10 mouse cellular contexts compared by ENCODE assay signal in genomic region chr2:155583927-155584530, GRCm38 (mm10). TPM values are rescaled to one million over a fixed set of nuclear protein-coding genes. Genes with fewer than 3 reads are reported as not detected.
DNase-seq lines count a peak whose midpoint lies in the region; ATAC-seq and TF ChIP-seq lines count a peak whose summit lies in the region.
"Had no signal": no experiment of that assay in that cellular context is flagged by ENCODE, and none has a peak within 500 bp of the region (broad histone marks: within the 10 kb centered on the region; RNA-seq: fewer than 3 reads in every experiment).

No protein-coding gene starts in this region.

- TF ChIP-seq CTCF in cerebellum, adult 2 months (IDR thresholded peaks at IDR 0.05; ENCODE audit: borderline replicate concordance, insufficient read depth, low read depth, low read length): peak; percentile 96

- no peak overlapping the region for H3K4me3 ChIP-seq in hindbrain, embryonic 10.5 days
- no peak overlapping the region for H3K4me3 ChIP-seq in hindbrain, embryonic 12.5 days
- H3K4me3 ChIP-seq in cerebellum, adult 2 months (replicated peaks; ENCODE audit: insufficient read depth, low read depth, low read length): no peak overlapping the region
- H3K4me3 ChIP-seq: embryonic facial prominence, embryonic 12.5 days had no signal

- no peak for ATAC-seq in hindbrain, embryonic 12.5 days (ENCODE audit: low FRiP score)

- H3K4me1 ChIP-seq in hindbrain, embryonic 10.5 days (replicated peaks): peaks cover 5% of the 10 kb centered on the region; the same call in 1 of the 2 replicates
- H3K4me1 ChIP-seq in hindbrain, embryonic 12.5 days: no peaks in the 10 kb centered on the region
- no peaks in the 10 kb centered on the region for H3K4me1 ChIP-seq in cerebellum, adult 2 months (ENCODE audit: control insufficient read depth, insufficient read depth, low read length)
- H3K4me1 ChIP-seq: embryonic facial prominence, embryonic 12.5 days had no signal

- WGBS in hindbrain, embryonic 10.5 days: 42% methylated on average over 5 of the region's 5 CpGs
- WGBS in hindbrain, embryonic 12.5 days: 43% methylated on average over 5 of the region's 5 CpGs
- 44% methylated on average over 5 of the region's 5 CpGs for WGBS in cerebellum, adult 2 months

- H3K4me2 ChIP-seq in hindbrain, embryonic 12.5 days (replicated peaks): no peak overlapping the region
- H3K4me2 ChIP-seq: embryonic facial prominence, embryonic 12.5 days had no signal

- no peak overlapping the region for H3K27ac ChIP-seq in hindbrain, embryonic 10.5 days
- H3K27ac ChIP-seq in hindbrain, embryonic 12.5 days: no peak overlapping the region
- no peak overlapping the region for H3K27ac ChIP-seq in cerebellum, adult 2 months (ENCODE audit: insufficient read depth, low read length)
- H3K27ac ChIP-seq: embryonic facial prominence, embryonic 12.5 days; macrophage had no signal

- no peaks in the 10 kb centered on the region for H3K36me3 ChIP-seq in hindbrain, embryonic 10.5 days
- H3K36me3 ChIP-seq in hindbrain, embryonic 12.5 days: no peaks in the 10 kb centered on the region
- H3K36me3 ChIP-seq: embryonic facial prominence, embryonic 12.5 days had no signal

- no peaks in the 10 kb centered on the region for H3K9me3 ChIP-seq in hindbrain, embryonic 10.5 days
- H3K9me3 ChIP-seq in hindbrain, embryonic 12.5 days (replicated peaks): no peaks in the 10 kb centered on the region
- H3K9me3 ChIP-seq: embryonic facial prominence, embryonic 12.5 days had no signal

- no peak for TF ChIP-seq POLR2A in cerebellum, adult 2 months (IDR thresholded peaks at IDR 0.05; ENCODE audit: borderline replicate concordance, insufficient read depth, low read length)

- H3K27me3 ChIP-seq in hindbrain, embryonic 10.5 days (ENCODE audit: insufficient read depth, poor library complexity, severe bottlenecking): no peaks in the 10 kb centered on the region
- no peaks in the 10 kb centered on the region for H3K27me3 ChIP-seq in hindbrain, embryonic 12.5 days
- H3K27me3 ChIP-seq in cerebellum, adult 2 months (ENCODE audit: control insufficient read depth, insufficient read depth, low read length): no peaks in the 10 kb centered on the region
- H3K27me3 ChIP-seq: embryonic facial prominence, embryonic 12.5 days had no signal

- peak; percentile 62 for DNase-seq in hindbrain, embryonic 10.5 days (ENCODE audit: low spot score)
- peak; percentile 77 for DNase-seq in ES-CJ7 (ENCODE audit: low read depth, low spot score)
- peak; percentile 64 to 66 for DNase-seq in cerebellum, adult 2 months
- peak; percentile 19 to 34 for DNase-seq in gastrocnemius, adult 8-10 months (ENCODE audit: low spot score in 2 of 2)
- peak; percentile 80 to 88 for DNase-seq in kidney, postnatal 36 days
- DNase-seq in lung, postnatal 10 days: peak; percentile 80
- peak; percentile 35 for DNase-seq in skeletal muscle tissue, adult 2 months (ENCODE audit: low read depth, low spot score)

- H3K9ac ChIP-seq in hindbrain, embryonic 12.5 days: no peak overlapping the region
- H3K9ac ChIP-seq: embryonic facial prominence, embryonic 12.5 days had no signal

RNA-seq across cellular contexts. Expression of gene Gss, which starts 8.6 kb away (rescaled TPM):
- polyA plus RNA-seq in hindbrain, embryonic 10.5 days (2016; fragmentation: Nextera tagmentation; extraction: Ambion mirVana): 19.9 and 20.6 TPM in 2 replicates
- 17.0 and 18.3 TPM in 2 replicates for polyA plus RNA-seq in hindbrain, embryonic 12.5 days (2016; fragmentation: Nextera tagmentation; extraction: Ambion mirVana)
- 25.7 and 26.5 TPM in 2 replicates for polyA plus RNA-seq in cerebellum, adult 2 months (2012; rRNA removed)
- 1 to 10 TPM; 5.2 to 6.2 (median 5.6) TPM for total RNA-seq in gastrocnemius, adult 8-10 months (2022)

RNA-seq across cellular contexts. Expression of gene Myh7b, which starts 27.0 kb away (rescaled TPM):
- polyA plus RNA-seq in hindbrain, embryonic 10.5 days (2016; fragmentation: Nextera tagmentation; extraction: Ambion mirVana): 0.49 and 0.69 TPM in 2 replicates
- 0.61 and 1.6 TPM in 2 replicates for polyA plus RNA-seq in hindbrain, embryonic 12.5 days (2016; fragmentation: Nextera tagmentation; extraction: Ambion mirVana)
- 17.6 and 20.8 TPM in 2 replicates for polyA plus RNA-seq in cerebellum, adult 2 months (2012; rRNA removed)
- total RNA-seq in gastrocnemius, adult 8-10 months (2022): 1 to 10 TPM; 2.8 to 4.8 (median 3.3) TPM
- polyA plus RNA-seq: macrophage had no signal

Comparison
In these comparisons a context has a peak if more than half of its experiments do, and no peak if none do; other contexts are left out.
1. DNase-seq: peak in every context shown above with its lines; median percentile 84 in kidney, postnatal 36 days; 80 in lung, postnatal 10 days; 77 in ES-CJ7; 65 in cerebellum, adult 2 months; 62 in hindbrain, embryonic 10.5 days; 35 in skeletal muscle tissue, adult 2 months; 26 in gastrocnemius, adult 8-10 months.